Mouse (Mus musculus) v-Abl transformed pro-B cells (cell line): ENCODE results near the gene Khdc1a.
"Not testable (repeated sequence)": the region's sequence is repeated elsewhere in the genome, so short reads cannot be mapped to it uniquely, and the experiment has no call there.

Experiments
- in situ Hi-C, 2 experiments: fragments of 400-800 bp; cut with MboI; formaldehyde crosslinking; loops; one replicate each; pipeline ENCODE4 v1.15.1; 2025; ENCODE audit not compliant: unreplicated experiment in 2 of 2

Gene Khdc1a

GRCm38 (mm10) chr1:21349341-21349740, at the start of gene Khdc1a:
Gene Khdc1a, plus strand, starts transcription at chr1:21349641.
- in situ Hi-C loops: no loop called here

- in situ Hi-C loops: no loop called here
Measured at GRCm38 (mm10) chr1:21299826-21300225, 49.6 kb upstream of the Khdc1a start.

GRCm38 (mm10) chr1:21301686-21302085, 47.8 kb upstream of the Khdc1a start:
- in situ Hi-C loops: no loop called here

GRCm38 (mm10) chr1:21304174-21304573, 45.3 kb upstream of the Khdc1a start:
- in situ Hi-C loops: no loop called here

GRCm38 (mm10) chr1:21304646-21305045, 44.8 kb upstream of the Khdc1a start:
- in situ Hi-C loops: no loop called here

- in situ Hi-C loops: no loop called here
Measured at GRCm38 (mm10) chr1:21305443-21305842, 44.0 kb upstream of the Khdc1a start.

GRCm38 (mm10) chr1:21314336-21314735, 35.1 kb upstream of the Khdc1a start:
- in situ Hi-C loops: no loop called here

- in situ Hi-C loops: no loop called here
Measured at GRCm38 (mm10) chr1:21315756-21316155, 33.7 kb upstream of the Khdc1a start.

- in situ Hi-C loops: no loop called here
Measured at GRCm38 (mm10) chr1:21316305-21316704, 33.1 kb upstream of the Khdc1a start.

GRCm38 (mm10) chr1:21318202-21318601, 31.2 kb upstream of the Khdc1a start:
- in situ Hi-C loops: no loop called here

GRCm38 (mm10) chr1:21320271-21320670, 29.2 kb upstream of the Khdc1a start:
- in situ Hi-C loops: not testable (repeated sequence)

GRCm38 (mm10) chr1:21321656-21322055, 27.8 kb upstream of the Khdc1a start:
- in situ Hi-C loops: no loop called here

GRCm38 (mm10) chr1:21323996-21324574, 25.4 kb upstream of the Khdc1a start:
- in situ Hi-C loops: no loop called here

- in situ Hi-C loops: no loop called here
Measured at GRCm38 (mm10) chr1:21324633-21325032, 24.8 kb upstream of the Khdc1a start.

- in situ Hi-C loops: no loop called here
Measured at GRCm38 (mm10) chr1:21326733-21327132, 22.7 kb upstream of the Khdc1a start.

GRCm38 (mm10) chr1:21331161-21331560, 18.3 kb upstream of the Khdc1a start:
- in situ Hi-C loops: not testable (repeated sequence)

- in situ Hi-C loops: no loop called here
Measured at GRCm38 (mm10) chr1:21333222-21333973, 16.0 kb upstream of the Khdc1a start.

- in situ Hi-C loops: no loop called here
Measured at GRCm38 (mm10) chr1:21335836-21336235, 13.6 kb upstream of the Khdc1a start.

GRCm38 (mm10) chr1:21340745-21341144, 8.7 kb upstream of the Khdc1a start:
- in situ Hi-C loops: no loop called here

GRCm38 (mm10) chr1:21344253-21344652, 5.2 kb upstream of the Khdc1a start:
- in situ Hi-C loops: no loop called here

GRCm38 (mm10) chr1:21344752-21345151, 4.7 kb upstream of the Khdc1a start:
- in situ Hi-C loops: not testable (repeated sequence)

- in situ Hi-C loops: not testable (repeated sequence)
Measured at GRCm38 (mm10) chr1:21368031-21368430, 18.6 kb downstream of the Khdc1a start, which contains the start of gene Khdc1c. Gene Khdc1c, plus strand, starts transcription at chr1:21368331.
